Mouse (Mus musculus) embryonic facial prominence, embryonic 10.5 days (tissue): ENCODE measurements at regions not wholly inside any gene's neighbourhood (a gene's known extent, or its start where the extent isn't known, plus 50 kb on each side); places are given as distances from the start of the nearest gene placed in this dataset.
"Not testable (repeated sequence)": the region's sequence is repeated elsewhere in the genome, so short reads cannot be mapped to it uniquely, and the experiment has no call there.

Source experiments
- DNase-seq: peaks from one replicate; pipeline ENCODE4 v3.0.0-alpha.2; 2017; ENCODE audit warnings: low spot score
- H3K27ac ChIP-seq: fragments of 300-500 bp; sonication (generic); replicated peaks from 2 replicates; pipeline ENCODE4 v1.5.1; 2016; ENCODE audit warnings: mild to moderate bottlenecking
- H3K27me3 ChIP-seq: fragments of 300-500 bp; sonication (generic); replicated peaks from 2 replicates; pipeline ENCODE4 v1.6.1; 2016; ENCODE audit warnings: low read depth, mild to moderate bottlenecking; ENCODE audit not compliant: poor library complexity, severe bottlenecking
- H3K36me3 ChIP-seq: fragments of 300-500 bp; sonication (generic); replicated peaks from 2 replicates; pipeline ENCODE4 v1.6.1; 2016; ENCODE audit warnings: mild to moderate bottlenecking, moderate library complexity
- H3K4me1 ChIP-seq: fragments of 300-500 bp; sonication (generic); 2 replicates; pipeline ENCODE4 v1.6.1; 2016
- H3K4me3 ChIP-seq: fragments of 300-500 bp; sonication (generic); 2 replicates; pipeline ENCODE4 v1.5.1; 2016; ENCODE audit warnings: mild to moderate bottlenecking, moderate library complexity
- H3K9me3 ChIP-seq: fragments of 300-500 bp; sonication (generic); 2 replicates; pipeline ENCODE4 v1.6.1; 2016; ENCODE audit warnings: mild to moderate bottlenecking
- WGBS: fragments of 180-500 bp; shearing (Covaris S2); methylation state at CpG from one replicate; pipeline ENCODE4 v1.1.7; 2016; 5-methylcytosine and 5-hydroxymethylcytosine counted together

DNA sequence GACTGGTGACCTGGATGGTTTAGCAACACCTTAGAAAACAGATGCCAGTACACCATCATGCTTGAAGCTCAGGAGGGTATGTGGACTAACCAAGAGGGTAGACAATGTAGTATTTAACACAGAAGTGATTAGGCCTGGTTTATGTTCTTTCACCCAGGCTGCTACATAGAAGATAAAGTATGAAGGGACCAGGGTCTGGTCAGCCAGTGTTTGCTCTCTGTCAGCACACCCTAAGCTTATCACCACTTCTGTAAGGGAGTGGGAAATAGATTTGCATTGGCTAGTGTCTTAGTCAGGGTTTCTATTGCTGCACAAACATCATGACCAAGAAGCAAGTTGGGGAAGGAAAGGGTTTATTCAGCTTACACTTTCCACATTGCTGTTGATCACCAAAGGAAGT is 133.9 kb upstream of the Tas2r119 start:
- H3K4me1 ChIP-seq = peaks cover 21% of the 10 kb centered on the region
- no peaks in the 10 kb centered on the region for H3K36me3 ChIP-seq
- no peak for DNase-seq
- no peaks in the 10 kb centered on the region for H3K27me3 ChIP-seq
- H3K4me3 ChIP-seq = no peak overlapping the region
- H3K9me3 ChIP-seq = no peaks in the 10 kb centered on the region
- no peak overlapping the region for H3K27ac ChIP-seq

DNA sequence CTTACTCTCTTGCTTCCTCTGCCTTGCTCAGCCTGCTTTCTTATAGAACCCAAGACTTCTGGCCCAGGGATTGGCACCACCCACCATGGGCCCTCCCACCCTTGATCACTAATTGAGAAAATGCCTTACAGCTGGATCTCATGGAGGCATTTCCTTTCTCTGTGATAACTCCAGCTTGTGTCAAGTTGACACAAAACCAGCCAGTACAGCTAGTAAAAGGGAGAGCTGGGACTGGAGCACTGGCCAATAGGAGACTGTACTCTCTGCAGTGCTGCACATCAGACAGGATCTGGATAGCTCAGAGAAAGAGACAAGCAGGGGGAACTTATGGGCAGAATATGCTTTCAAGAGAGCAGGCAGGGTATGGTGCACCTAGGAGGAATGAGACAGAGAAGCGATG is 133.4 kb upstream of the Tas2r119 start:
- H3K4me3 ChIP-seq, DNase-seq, H3K9me3 ChIP-seq, H3K27ac ChIP-seq, H3K27me3 ChIP-seq, H3K36me3 ChIP-seq: not testable (repeated sequence)
- WGBS = 91% methylated on average over 1 of the region's 1 CpGs
- peaks cover 21% of the 10 kb centered on the region for H3K4me1 ChIP-seq

DNA sequence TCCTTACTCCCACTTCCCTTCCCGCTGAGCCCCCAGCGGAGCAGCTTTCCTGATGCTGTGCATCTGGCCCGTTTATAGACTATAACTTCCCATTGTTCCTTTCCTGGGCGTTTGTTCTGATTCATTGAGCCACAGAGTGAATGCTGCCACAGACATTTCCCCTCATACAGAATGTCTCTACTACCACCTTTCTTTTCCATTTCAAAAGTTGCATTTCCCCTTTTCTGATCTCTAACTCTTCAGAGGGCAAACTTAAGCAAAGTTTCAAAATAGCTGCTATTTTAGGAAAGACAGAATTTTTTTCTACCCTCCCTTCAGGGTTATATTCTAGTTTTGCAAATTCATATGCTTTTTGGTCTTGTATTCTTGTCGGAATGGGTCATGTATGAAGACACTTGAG is 128.3 kb upstream of the Tas2r119 start:
- no peaks in the 10 kb centered on the region for H3K9me3 ChIP-seq
- 54% methylated on average over 5 of the region's 5 CpGs for WGBS
- no peak overlapping the region for H3K4me3 ChIP-seq
- no peaks in the 10 kb centered on the region for H3K27me3 ChIP-seq
- no peaks in the 10 kb centered on the region for H3K36me3 ChIP-seq
- peaks cover 5% of the 10 kb centered on the region for H3K4me1 ChIP-seq
- DNase-seq = no peak
- H3K27ac ChIP-seq = no peak overlapping the region

DNA sequence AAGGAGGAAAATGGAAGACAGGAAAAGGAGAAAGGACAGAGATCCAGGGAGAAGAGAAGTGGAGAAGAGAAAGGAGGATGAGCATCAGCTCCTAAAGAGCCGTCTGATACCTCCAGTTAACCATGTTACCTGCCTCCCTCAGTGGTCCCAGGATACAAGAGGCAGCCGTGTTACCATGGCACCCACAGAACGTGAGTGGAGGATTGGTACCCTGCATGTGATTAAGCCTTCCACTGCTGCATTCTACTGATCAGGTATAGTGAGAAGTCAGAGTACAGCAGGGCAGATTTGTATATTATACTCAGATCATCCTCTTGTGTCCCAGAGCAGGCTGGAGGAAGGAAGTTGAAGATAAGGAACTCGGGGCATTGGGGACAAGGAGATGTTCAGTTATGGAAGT is 115.5 kb upstream of the Tas2r119 start:
- no peaks in the 10 kb centered on the region for H3K9me3 ChIP-seq
- H3K36me3 ChIP-seq = no peaks in the 10 kb centered on the region
- no peak for DNase-seq
- 79% methylated on average over 4 of the region's 4 CpGs for WGBS
- peaks cover 4% of the 10 kb centered on the region for H3K4me1 ChIP-seq
- H3K27ac ChIP-seq = no peak overlapping the region
- no peaks in the 10 kb centered on the region for H3K27me3 ChIP-seq
- H3K4me3 ChIP-seq = no peak overlapping the region

DNA sequence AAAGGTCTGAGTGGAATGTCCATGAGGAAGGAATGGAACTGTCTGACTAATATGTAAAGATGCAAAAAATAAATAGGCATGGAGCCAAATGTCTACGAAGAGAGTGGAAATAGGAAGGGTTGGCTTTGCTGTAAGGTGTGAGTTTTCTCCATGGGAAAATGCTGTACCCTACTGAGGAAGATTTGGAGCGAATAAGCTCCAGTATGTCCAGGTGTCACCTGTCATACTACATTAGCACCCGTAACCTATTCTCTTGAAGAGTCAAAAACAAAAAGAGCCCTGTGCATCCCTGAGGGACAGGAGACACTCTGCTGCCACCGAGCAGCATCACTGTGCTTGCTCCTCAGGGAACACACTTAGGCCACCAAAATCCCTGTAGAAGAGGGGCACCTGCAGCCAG is 95.0 kb upstream of the Tas2r119 start:
- 92% methylated on average over 4 of the region's 4 CpGs for WGBS
- H3K27me3 ChIP-seq = no peaks in the 10 kb centered on the region
- no peak overlapping the region for H3K4me3 ChIP-seq
- no peak overlapping the region for H3K27ac ChIP-seq
- H3K36me3 ChIP-seq = no peaks in the 10 kb centered on the region
- H3K4me1 ChIP-seq = no peaks in the 10 kb centered on the region
- H3K9me3 ChIP-seq = no peaks in the 10 kb centered on the region
- no peak for DNase-seq

DNA sequence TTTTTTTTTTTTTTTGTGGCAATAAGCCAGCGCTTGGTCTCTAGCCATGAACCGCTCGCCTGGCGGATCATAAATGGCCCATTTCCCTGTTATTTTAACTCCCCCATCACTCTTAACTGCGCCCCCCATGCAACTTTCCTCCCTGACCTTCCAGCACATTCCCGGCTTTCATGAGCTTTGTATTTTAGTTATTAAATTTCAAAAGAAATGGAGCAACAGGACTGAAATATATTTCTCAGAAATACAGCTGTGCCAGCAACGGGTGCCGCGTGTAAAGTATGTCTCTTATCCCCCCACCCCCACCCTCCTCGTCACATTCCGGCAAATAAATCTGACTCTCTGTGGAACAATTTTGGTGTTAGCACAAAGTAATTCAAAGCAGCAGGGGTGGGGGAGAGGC is 83.2 kb upstream of the Tas2r119 start:
- H3K9me3 ChIP-seq = no peaks in the 10 kb centered on the region
- 69% methylated on average over 11 of the region's 11 CpGs for WGBS
- DNase-seq = peak; percentile 10

DNA sequence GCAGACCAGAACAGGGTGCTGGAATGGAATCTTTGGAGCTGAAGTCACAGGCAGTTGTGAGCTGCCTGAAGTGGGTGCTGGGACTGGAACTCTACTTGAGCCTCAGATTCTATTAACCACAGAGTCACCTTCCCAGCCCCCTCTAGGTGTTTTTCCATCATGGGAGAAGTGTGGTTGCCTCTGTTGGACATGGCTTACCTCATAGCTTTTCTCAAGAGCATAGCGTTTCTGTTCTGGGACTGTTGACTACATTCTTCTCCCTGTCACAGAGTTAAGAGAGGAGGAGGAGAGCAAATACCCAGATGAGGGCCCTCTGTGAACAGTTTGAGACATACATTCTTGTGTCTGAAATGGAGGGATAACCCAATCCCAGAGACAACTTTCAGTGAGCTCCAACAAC is 81.5 kb upstream of the Tas2r119 start:
- no peak for DNase-seq
- Histone ChIP-seq H3K9me3 (no peaks in the 10 kb centered on the region), H3K27ac (no peak overlapping the region), H3K27me3 (no peaks in the 10 kb centered on the region), H3K4me3 (no peak overlapping the region), H3K4me1 (peaks cover 12% of the 10 kb centered on the region), H3K36me3 (no peaks in the 10 kb centered on the region)
- 91% methylated on average over 1 of the region's 1 CpGs for WGBS

More for the DNA sequence above, 83.2 kb upstream of the Tas2r119 start:
- H3K4me3 ChIP-seq = no peak overlapping the region
- no peaks in the 10 kb centered on the region for H3K36me3 ChIP-seq
- H3K4me1 ChIP-seq = peaks cover 17% of the 10 kb centered on the region
- H3K27me3 ChIP-seq = no peaks in the 10 kb centered on the region
- no peak overlapping the region for H3K27ac ChIP-seq

DNA sequence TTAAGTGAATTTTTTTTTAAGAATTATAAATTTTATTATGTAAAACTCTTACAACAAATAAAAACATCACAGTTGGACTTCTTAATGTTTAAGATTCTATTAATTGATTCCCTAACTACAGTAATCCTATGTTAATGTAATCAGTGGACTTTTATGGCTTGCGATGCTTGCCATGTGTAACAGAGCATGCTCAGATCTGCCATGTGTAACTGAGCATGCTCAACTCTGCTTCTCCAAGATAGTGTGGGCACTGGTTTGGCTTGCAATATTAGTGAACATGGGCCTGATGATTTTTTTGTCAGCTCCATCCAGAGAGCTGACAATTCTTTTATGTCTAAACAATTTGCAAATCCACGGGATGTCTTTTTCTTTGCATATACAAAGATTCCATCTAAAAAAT is 66.4 kb upstream of the Tas2r119 start:
- Histone ChIP-seq H3K27ac (no peak overlapping the region), H3K36me3 (no peaks in the 10 kb centered on the region), H3K27me3 (no peaks in the 10 kb centered on the region), H3K4me3 (no peak overlapping the region), H3K4me1 (no peaks in the 10 kb centered on the region), H3K9me3 (no peaks in the 10 kb centered on the region)
- 94% methylated on average over 2 of the region's 2 CpGs for WGBS
- no peak for DNase-seq
